Mouse (Mus musculus): ENCODE measurements around the gene 9530068E07Rik.

GRCm38 (mm10) chr11:52361287-52361921 lies 34.8 kb upstream of the 9530068E07Rik start:
- peak; percentile 30; the same call in 1 of the 2 replicates for TF ChIP-seq CTCF (IDR thresholded peaks at IDR 0.05; ENCODE audit: borderline replicate concordance, control insufficient read depth, extremely low read depth, insufficient read depth, low read length, poor library complexity)
- TF ChIP-seq POLR2A (IDR thresholded peaks at IDR 0.05; ENCODE audit: control insufficient read depth, extremely low read depth, insufficient read depth, low read length, poor library complexity), result 0 out of 2 replicates have a peak, but pooled peaks have one; percentile 38

All from thymus, adult 2 months (tissue).